Mouse (Mus musculus) myocyte (in vitro differentiated cells): ENCODE measurements around the gene Iqgap2.

Source experiments
- POLR2A ChIP-seq: IDR thresholded peaks from one replicate; pipeline ENCODE4 v1.6.1; 2011; ENCODE audit warnings: low read depth, mild to moderate bottlenecking, control low read depth, moderate library complexity; ENCODE audit not compliant: insufficient read length
- POLR2AphosphoS2 ChIP-seq: IDR thresholded peaks from one replicate; pipeline ENCODE4 v1.6.1; 2011; ENCODE audit warnings: low read depth, control low read depth; ENCODE audit not compliant: insufficient read length

DNA sequence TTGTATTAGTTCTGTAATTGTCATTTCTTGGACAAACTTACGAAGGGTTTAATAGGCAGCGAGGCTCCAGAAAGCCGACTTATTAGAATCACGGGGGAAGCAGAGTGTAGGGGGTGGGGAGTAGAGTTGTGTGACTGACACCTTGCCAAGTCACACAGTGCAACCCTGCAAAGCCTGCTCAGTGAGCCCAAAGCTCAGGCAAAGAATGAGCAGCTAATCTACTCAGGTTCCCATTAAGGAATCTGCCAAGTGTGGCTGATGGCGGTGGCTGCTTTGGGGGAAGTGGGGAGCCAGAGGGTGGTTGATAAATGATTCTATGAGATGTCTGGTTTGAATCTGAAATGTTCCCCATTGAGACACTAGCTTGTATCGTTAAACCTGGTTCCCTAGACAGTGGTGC, 11.1 kb downstream of the Iqgap2 start:
- TF ChIP-seq POLR2A (no peak), POLR2AphosphoS2 (no peak)
